Mouse (Mus musculus) liver, embryonic 16.5 days (tissue): Measurements from ENCODE around the gene Sulf2. TPM values are rescaled to one million over a fixed set of nuclear protein-coding genes. Genes with fewer than 3 reads are reported as not detected.
A peak's percentile ranks its signal among the peaks of the same experiment; 100 is the strongest.

Experiments used
- ATAC-seq: fragments of 200-750 bp; cut with Nextera tagmentation; 2 replicates; pipeline ENCODE4 v1.8.0; 2017; ENCODE audit warnings: low read depth, mild to moderate bottlenecking, moderate number of reproducible peaks, moderate library complexity
- H3K27ac ChIP-seq: fragments of 300-500 bp; sonication (generic); 2 replicates; pipeline ENCODE4 v1.5.1; 2014; ENCODE audit warnings: mild to moderate bottlenecking, low read length
- H3K27me3 ChIP-seq: fragments of 300-500 bp; sonication (generic); 2 replicates; pipeline ENCODE4 v1.6.1; 2014; ENCODE audit warnings: low read depth, low read length, mixed read lengths; ENCODE audit not compliant: control insufficient read depth, insufficient read depth
- H3K36me3 ChIP-seq: fragments of 300-500 bp; sonication (generic); 2 replicates; pipeline ENCODE4 v1.6.1; 2014; ENCODE audit warnings: mild to moderate bottlenecking; ENCODE audit not compliant: control insufficient read depth, insufficient read depth
- H3K4me1 ChIP-seq: fragments of 300-500 bp; sonication (generic); 2 replicates; pipeline ENCODE4 v1.6.1; 2014; ENCODE audit warnings: low read depth, low read length, mixed read lengths; ENCODE audit not compliant: control insufficient read depth
- H3K4me2 ChIP-seq: fragments of 300-500 bp; sonication (generic); 2 replicates; pipeline ENCODE4 v1.6.1; 2014; ENCODE audit warnings: low read depth, low read length, mixed read lengths
- H3K4me3 ChIP-seq: fragments of 300-500 bp; sonication (generic); 2 replicates; pipeline ENCODE4 v1.5.1; 2014; ENCODE audit warnings: low read depth, mild to moderate bottlenecking, low read length
- H3K9ac ChIP-seq: fragments of 300-500 bp; sonication (generic); 2 replicates; pipeline ENCODE4 v1.6.1; 2014; ENCODE audit warnings: low read depth, low read length
- H3K9me3 ChIP-seq: fragments of 300-500 bp; sonication (generic); replicated peaks from 2 replicates; pipeline ENCODE4 v1.6.1; 2016; ENCODE audit warnings: low read length; ENCODE audit not compliant: control insufficient read depth
- WGBS: fragments of 180-500 bp; shearing (Covaris S2); extraction: QIAGEN DNeasy Blood & Tissue Kit; methylation state at CpG from one replicate; pipeline ENCODE4 v1.1.7; 2014; ENCODE audit not compliant: insufficient replicate concordance; 5-methylcytosine and 5-hydroxymethylcytosine counted together
- polyA plus RNA-seq: library from polyadenylated mRNA; unstranded; fragments of >200 nt; fragmentation: Nextera tagmentation; extraction: Ambion mirVana; gene quantifications from 2 replicates; pipeline ENCODE4 v1.2.1, GENCODE M21; 2015

The Sulf2 gene
- polyA plus RNA-seq, 1 experiment from 2014 or later = 1.2 TPM

DNA sequence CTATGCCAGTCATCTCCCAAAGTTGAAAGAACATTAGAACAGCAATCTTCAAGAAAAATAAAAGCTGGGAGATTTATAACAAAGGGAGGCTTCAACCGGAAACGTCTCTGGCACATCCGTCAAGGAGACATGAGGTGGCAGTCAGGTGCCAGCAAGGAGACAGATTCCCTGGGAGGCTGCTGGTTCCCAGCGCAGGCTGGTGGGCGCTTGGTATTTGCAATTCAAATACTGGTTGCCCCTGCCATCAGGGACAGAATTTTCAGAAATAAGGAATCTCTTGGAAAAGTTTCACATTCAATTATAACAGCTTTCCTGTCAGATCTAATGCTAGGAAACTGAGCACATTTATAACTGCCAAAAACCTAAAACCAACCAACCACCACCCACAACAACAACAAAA, 47.6 kb downstream of the Sulf2 start:
- Histone ChIP-seq H3K4me1 (no peaks in the 10 kb centered on the region), H3K4me3 (no peak overlapping the region), H3K4me2 (no peak overlapping the region), H3K9me3 (no peaks in the 10 kb centered on the region), H3K36me3 (no peaks in the 10 kb centered on the region), H3K27ac (no peak overlapping the region), H3K9ac (no peak overlapping the region), H3K27me3 (no peaks in the 10 kb centered on the region)
- no peak for ATAC-seq
- 72% methylated on average over 5 of the region's 5 CpGs for WGBS

DNA sequence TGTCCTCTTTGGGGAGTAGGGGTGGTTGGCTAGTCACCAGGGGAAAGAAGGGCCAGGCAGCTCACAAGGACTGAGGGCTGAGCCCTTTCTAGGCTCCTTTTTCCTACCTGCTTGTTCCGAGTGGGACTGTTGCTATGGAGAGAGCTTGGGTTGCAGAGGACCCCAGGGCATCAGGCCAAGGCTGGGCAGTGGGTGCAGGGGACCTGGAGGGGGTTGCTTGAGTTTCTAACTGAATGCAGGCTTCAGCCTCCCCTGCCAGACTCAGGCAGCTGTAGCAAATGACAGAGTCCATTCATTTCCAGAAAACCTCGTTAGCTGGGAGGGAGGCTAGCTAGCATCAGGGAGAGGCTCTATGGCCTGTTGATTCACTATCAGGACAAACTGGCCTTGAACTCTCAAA, 48.8 kb downstream of the Sulf2 start:
- Histone ChIP-seq H3K9me3 (no peaks in the 10 kb centered on the region), H3K27ac (no peak overlapping the region), H3K9ac (no peak overlapping the region), H3K4me3 (no peak overlapping the region), H3K27me3 (no peaks in the 10 kb centered on the region), H3K36me3 (no peaks in the 10 kb centered on the region), H3K4me2 (no peak overlapping the region), H3K4me1 (no peaks in the 10 kb centered on the region)
- 43% methylated on average over 2 of the region's 2 CpGs for WGBS
- ATAC-seq = no peak

DNA sequence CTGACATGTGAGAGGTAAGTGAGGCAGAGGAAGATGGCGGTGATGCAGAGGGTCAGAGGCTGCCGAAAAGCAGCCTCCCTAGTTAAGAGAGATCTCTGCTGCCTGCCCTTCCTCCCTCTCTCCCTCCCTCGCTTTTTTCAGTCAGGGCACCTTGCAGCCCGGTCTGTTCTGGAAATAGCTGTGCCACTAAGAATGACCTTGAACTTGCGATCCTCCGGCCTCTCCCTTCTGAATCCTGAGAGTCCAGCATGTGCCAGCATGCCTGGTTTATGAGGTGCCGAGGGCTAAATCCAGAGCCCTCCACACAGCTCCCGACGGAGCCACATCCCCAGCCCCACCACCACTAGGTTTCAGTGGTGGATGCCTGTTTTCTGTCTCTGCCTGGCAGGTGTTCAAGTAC, 49.6 kb downstream of the Sulf2 start:
- 68% methylated on average over 9 of the region's 9 CpGs for WGBS
- Histone ChIP-seq H3K9me3 (no peaks in the 10 kb centered on the region), H3K4me1 (no peaks in the 10 kb centered on the region), H3K4me3 (no peak overlapping the region), H3K27ac (no peak overlapping the region), H3K36me3 (no peaks in the 10 kb centered on the region), H3K4me2 (no peak overlapping the region), H3K27me3 (no peaks in the 10 kb centered on the region), H3K9ac (no peak overlapping the region)
- no peak for ATAC-seq

DNA sequence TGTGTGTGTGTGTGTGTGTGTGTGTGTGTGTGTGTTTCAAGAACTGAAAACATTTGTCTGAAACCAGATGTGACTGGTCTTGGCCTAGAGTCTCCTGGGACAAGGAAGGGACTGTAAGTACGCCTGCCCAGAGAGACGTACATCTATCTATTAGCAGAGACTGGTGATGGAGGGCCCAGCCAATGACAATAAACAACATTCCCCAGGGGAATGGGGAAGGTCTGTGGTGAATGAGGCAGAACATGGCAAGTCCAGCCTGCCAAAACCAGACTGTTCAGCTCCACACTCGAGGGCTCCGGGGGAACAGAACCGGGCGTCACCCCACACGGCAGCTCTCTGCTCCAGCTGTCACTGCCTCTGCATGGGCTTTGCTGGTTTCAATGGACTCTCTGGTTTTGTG, 52.6 kb downstream of the Sulf2 start:
- H3K4me1 ChIP-seq = no peaks in the 10 kb centered on the region
- H3K9me3 ChIP-seq = no peaks in the 10 kb centered on the region
- WGBS = 77% methylated on average over 7 of the region's 7 CpGs
- no peak for ATAC-seq
- H3K27ac ChIP-seq = no peak overlapping the region
- no peak overlapping the region for H3K4me2 ChIP-seq
- no peak overlapping the region for H3K4me3 ChIP-seq
- H3K36me3 ChIP-seq = no peaks in the 10 kb centered on the region
- H3K27me3 ChIP-seq = no peaks in the 10 kb centered on the region
- no peak overlapping the region for H3K9ac ChIP-seq

DNA sequence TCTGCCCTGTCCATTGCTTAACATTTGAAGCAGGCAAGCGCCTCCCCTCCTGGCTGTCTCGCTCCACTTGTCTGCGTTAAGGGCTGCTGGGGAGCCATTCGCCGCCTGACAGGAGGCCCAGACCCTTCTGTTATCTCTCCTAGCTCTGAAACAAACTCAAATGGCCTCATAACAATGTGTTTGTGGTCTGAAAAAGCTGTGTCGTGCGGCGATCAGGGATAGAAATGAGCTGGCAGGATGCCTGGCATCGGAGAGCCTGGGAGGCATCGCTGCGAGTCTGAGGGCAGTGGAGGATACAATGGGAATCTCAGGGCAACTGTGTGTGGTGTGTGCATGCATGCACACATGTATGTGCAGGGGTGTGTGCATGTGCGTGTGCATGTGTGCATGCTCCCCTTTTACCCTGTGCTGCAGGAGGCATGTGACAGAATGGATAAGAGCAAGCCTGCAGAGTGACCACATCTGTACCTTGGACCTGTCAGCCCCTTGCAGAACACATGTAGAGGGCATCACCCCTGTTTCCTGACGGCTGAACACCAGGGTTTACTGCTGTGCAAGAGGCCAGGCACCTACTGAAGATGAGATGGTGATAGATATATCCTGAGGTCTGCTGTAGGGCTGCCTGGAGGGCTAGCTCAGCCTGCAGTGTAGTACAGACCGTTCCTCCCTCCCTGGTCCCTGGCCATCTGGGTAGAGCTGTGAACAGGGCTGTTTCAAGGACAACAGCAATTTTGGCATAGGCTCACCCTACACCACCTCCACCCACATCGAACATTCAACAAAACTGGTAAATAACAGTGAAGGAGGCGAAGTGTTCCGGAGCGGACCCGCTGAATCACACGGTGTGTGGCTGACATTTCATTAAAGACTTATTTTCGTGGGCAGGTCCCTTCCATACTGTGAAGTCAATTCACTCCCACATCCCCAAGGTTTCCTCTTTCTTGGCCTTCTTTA, 54.9 kb downstream of the Sulf2 start:
- H3K4me3 ChIP-seq = no peak overlapping the region
- H3K36me3 ChIP-seq = no peaks in the 10 kb centered on the region
- H3K4me2 ChIP-seq = no peak overlapping the region
- WGBS = 69% methylated on average over 21 of the region's 21 CpGs
- no peaks in the 10 kb centered on the region for H3K4me1 ChIP-seq
- no peak overlapping the region for H3K9ac ChIP-seq
- ATAC-seq = no peak
- no peaks in the 10 kb centered on the region for H3K9me3 ChIP-seq
- H3K27ac ChIP-seq = no peak overlapping the region
- no peaks in the 10 kb centered on the region for H3K27me3 ChIP-seq

DNA sequence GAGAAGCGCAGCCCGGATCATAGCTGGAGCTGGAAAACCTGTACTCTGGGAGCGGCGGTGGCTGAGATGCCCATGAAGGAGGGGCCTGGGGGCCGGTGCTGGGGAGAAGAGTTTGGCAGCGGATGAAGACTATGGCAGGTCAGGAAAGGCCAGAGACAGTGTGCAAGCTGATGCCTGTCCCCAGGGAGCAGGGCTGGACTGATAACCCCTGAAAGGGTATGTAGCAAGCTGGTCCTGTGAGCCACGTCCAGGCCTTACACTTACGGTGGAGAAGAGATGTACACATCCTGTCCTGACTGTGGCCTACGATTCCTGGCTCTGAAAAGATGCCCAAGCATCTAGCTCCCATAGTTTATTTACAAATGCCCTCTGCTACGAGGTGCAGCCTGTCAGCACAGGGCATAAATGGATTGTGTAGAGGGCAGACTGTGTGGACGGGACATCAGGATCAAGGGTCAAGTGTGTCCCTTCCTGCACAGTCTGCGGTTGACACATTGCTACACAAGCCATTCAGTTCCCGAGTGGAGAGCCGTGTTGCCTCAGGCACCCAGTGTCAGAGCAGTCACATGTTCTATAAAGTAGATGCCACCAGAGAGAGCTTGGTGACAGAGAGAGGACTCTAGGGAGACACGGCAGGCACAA, 57.0 kb downstream of the Sulf2 start:
- Histone ChIP-seq H3K36me3 (no peaks in the 10 kb centered on the region), H3K27me3 (no peaks in the 10 kb centered on the region), H3K4me1 (no peaks in the 10 kb centered on the region), H3K9ac (no peak overlapping the region), H3K27ac (no peak overlapping the region), H3K9me3 (no peaks in the 10 kb centered on the region), H3K4me2 (no peak overlapping the region), H3K4me3 (no peak overlapping the region)
- WGBS = 66% methylated on average over 15 of the region's 15 CpGs
- peak; percentile 19; the same call in 1 of the 2 replicates for ATAC-seq

DNA sequence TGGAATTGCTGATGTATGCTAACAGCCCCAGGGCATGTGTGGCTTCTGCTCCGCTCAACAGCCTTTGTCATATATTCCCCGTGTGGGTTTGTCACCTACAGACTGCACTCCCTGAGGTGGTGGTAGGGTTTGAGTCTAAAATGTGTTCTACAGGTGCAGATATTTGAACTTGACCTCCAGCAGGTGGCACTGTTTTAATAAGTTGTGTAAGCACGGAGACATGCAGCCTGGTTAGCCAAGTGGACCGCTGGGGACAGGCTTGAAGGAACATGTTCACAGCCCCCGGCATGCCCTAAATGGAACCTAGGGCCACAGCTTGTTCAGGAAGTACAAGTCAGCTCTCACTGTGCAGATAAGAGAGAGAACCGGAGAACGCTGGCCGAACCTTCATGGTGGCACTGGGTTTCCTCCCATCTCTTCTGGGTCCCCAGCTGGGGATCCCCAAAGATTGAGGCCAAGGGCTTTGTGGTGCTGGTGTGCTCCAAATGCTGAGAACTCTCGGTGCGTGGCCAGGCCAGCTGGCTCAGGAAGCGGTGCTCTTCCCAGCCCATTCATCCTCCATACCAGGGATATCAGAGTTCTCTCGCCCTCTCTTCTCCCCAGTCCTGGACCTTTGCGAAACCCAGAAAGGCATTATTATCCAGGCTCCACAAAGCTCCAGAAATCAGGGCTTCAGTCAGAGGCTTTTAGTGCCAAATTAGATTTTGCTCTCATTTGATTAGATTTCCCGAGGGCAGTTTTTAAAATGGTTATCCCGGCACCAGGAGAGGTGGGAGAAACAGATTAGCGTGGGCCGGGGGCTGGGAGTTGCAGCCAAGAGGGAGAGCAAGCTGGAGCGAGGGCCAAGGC, 57.8 kb downstream of the Sulf2 start:
- no peaks in the 10 kb centered on the region for H3K4me1 ChIP-seq
- no peak for ATAC-seq
- H3K4me2 ChIP-seq = no peak overlapping the region
- no peaks in the 10 kb centered on the region for H3K27me3 ChIP-seq
- no peaks in the 10 kb centered on the region for H3K9me3 ChIP-seq
- H3K27ac ChIP-seq = no peak overlapping the region
- no peaks in the 10 kb centered on the region for H3K36me3 ChIP-seq
- no peak overlapping the region for H3K9ac ChIP-seq
- WGBS = 62% methylated on average over 18 of the region's 18 CpGs
- no peak overlapping the region for H3K4me3 ChIP-seq

DNA sequence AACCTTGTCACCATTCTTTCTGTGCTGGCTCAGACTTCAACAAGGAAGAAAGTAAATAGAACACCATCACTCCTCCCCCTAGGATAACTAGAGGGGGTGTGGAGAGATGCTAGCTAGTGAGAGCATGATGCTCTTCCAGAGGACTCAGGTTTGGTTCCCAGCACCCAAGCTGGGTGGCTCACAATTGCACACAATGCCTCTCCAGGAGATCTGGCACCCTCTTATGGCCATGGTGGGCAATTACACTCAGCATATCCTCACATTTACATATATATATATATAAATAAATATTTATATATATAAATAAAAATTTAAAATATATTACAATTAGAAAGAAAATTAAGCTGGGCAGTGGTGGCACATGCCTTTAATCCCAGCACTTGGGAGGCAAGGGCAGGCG, 58.6 kb downstream of the Sulf2 start:
- Histone ChIP-seq H3K4me1 (no peaks in the 10 kb centered on the region), H3K36me3 (no peaks in the 10 kb centered on the region), H3K4me3 (no peak overlapping the region), H3K27ac (no peak overlapping the region), H3K9ac (no peak overlapping the region), H3K27me3 (no peaks in the 10 kb centered on the region), H3K4me2 (no peak overlapping the region), H3K9me3 (no peaks in the 10 kb centered on the region)
- WGBS = 77% methylated on average over 1 of the region's 1 CpGs
- no peak for ATAC-seq
